Mouse (Mus musculus): ENCODE data around the gene Pld1.

Pld1 gene

DNA sequence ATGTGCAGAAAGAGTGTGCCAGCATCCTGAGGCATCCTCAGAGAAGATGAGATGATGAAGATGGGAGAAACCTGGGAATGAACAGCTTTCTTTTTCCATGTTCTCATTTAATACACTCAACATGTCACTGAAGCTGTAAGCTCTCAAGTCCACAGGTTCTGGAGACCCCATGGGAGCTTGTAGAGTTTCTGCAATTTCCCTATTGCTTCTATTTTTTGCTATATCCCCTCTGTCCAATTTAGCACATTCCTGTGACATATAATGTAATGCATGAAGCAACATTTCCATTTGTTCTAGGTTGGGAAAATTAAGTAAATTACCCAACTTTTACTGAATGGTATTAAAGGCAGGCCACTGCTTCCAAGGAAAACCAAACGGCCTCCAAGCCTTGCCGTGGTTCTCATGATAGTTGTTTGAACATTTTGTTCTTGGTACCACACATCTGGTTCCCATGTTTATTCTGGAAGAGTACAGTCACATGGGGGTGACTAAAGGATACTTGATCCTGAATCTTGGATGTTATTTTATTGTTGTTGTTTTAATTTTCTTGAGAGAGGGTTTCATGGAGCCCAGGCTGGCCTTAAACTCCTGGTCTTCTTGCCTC is 52.7 kb downstream of the Pld1 start:
- no peak for DNase-seq (ENCODE audit: inconsistent ontology term)

GRCm38 (mm10) chr3:27994175-27994990 is 55.9 kb downstream of the Pld1 start:
- DNase-seq (ENCODE audit: inconsistent ontology term) = no peak

DNA sequence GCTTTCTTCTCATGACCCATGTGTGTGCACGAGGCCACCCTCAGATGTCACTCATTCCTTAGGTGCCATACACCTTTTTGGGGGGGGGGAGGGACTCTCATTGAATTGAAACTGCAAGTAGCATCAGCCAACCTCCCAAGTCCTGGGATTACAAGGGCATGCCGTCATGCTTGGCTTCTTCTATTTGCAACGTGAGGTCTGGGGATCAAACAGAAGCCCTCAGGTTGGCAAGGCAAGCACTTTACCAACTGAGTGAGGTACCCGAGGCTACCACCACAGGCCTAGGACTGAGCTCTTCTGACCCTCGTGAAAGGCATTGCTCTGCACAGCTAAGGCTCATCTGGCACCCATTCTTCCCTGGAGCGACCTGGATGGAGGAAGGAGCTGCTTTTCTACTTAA is 65.8 kb downstream of the Pld1 start:
- no peak for DNase-seq (ENCODE audit: inconsistent ontology term)

DNA sequence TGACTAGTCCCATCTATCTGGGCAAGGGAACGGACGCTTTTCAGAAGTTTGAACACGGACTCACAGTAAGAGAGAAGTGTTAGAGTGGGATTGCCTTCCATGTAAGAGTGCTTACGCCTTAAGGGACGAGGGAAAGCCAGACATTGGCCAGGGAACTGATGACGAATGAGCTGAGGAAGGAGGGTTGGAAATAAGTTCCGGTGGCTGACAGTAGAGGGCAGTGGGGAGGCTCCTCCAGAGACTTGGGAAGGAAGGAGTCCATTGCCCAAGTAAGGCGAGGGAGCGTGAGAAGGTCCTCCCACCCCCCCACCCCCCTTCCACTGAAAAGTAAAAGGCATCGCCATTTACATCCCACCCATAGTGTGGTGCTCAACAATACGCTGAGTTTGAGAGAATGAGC is 69.2 kb downstream of the Pld1 start:
- no peak for DNase-seq (ENCODE audit: inconsistent ontology term)

DNA sequence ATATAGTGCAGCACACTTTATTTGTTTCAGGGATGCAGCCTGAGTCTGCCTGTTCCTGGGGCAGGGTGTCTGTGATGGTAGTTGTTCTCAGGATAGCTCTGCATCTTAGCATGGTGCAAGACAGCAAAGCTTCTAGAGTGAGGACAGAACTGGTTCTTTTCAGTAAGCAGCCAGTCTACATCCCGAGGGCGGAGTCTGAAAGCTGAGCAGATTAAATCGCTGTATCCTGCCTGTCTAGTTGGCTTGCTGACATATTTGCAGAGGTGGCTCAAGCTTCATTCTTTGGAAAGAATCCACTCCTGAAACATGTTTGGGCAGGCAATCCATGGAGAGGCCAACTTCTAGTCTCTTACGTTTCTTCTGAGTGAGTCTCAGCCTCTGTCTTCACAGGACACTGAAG is 69.9 kb downstream of the Pld1 start:
- DNase-seq (ENCODE audit: inconsistent ontology term) = no peak

DNA sequence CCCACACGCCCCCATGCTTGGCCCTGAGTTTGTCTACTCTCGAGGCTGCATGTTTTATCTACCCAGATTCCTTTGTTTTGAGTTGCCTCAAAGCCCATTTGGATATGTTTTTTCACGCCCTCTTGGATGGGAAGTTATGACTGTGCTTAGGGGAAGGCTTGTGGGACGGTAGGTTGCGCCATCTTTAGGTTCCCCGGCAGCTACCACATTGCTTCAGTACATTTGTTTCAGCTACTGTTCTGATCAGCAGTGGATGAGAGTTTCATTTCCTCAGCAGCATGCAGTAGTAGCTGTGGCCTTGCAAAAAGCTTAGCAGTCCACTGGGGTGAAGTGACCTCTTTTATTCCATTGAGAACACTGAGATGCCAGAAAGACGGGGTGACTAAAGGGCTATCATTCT is 73.7 kb downstream of the Pld1 start:
- DNase-seq (ENCODE audit: inconsistent ontology term) = no peak

GRCm38 (mm10) chr3:28013441-28013840 is 74.9 kb downstream of the Pld1 start:
- DNase-seq (ENCODE audit: inconsistent ontology term) = no peak

- no peak for DNase-seq (ENCODE audit: inconsistent ontology term)
Measured at GRCm38 (mm10) chr3:28017002-28017401, 78.5 kb downstream of the Pld1 start.

- no peak for DNase-seq (ENCODE audit: inconsistent ontology term)
Measured at GRCm38 (mm10) chr3:28019727-28020126, 81.2 kb downstream of the Pld1 start.

DNA sequence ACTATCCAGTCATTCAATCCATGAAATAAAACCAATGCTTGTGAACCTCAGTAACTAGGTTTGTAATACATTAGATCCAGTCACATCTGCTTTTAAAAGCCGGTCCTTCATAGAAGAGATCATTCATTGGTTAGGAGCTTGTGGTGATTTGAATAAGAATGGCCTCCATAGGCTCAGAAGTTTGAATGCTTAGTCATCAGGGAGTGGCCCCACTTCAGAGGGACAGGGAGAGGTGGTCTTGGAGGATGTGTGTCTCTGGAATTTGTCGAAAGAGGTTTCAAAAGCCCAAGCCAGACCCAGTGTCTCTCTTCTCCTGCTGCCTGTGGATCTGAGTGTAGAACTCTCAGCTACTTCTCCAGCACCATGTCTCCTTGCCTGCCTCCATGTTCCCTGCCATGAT is 81.9 kb downstream of the Pld1 start:
- no peak for DNase-seq (ENCODE audit: inconsistent ontology term)

DNA sequence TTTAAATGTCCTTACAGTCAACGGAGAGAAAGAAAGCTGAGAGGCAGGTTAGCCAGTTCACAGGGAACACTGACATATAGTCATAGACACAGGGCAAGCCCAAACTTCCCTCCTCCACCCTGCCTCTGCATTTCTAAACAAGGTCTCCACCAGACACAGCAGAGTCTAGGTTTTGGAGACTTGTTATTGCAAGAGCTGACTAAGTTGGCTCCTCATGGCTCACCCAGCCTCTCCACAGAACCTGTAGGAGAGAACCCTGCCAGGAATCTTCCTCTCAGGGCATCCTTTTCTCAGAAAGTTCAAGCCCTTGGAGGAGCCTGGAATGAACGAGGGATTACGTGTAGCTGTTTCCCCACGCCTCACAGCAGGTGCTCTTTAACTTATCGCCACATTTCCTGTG is 83.7 kb downstream of the Pld1 start:
- DNase-seq (ENCODE audit: inconsistent ontology term) = no peak

DNA sequence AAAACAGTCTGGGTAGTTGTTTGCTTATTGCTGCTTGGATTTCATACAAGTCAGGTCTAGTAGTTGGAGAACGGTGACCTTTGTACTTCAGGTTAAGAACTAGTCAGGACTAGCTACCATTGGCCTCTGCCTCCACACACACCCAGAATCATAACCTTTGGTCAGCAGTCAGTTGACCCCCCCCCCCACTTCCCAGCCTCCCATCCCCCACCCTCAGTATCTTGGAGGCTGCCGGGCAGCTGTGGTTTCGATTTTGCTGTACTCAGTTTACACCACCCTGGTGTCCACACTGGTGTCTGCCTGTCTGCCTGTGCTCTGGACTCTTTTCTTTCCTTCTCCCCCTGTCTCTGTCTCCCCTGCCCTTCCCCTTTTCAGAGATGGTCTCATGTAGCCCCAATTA is 88.4 kb downstream of the Pld1 start:
- no peak for DNase-seq (ENCODE audit: inconsistent ontology term)

GRCm38 (mm10) chr3:28028456-28028855 is 90.0 kb downstream of the Pld1 start:
- DNase-seq (ENCODE audit: inconsistent ontology term) = no peak

GRCm38 (mm10) chr3:28030860-28031259 is 92.4 kb downstream of the Pld1 start:
- no peak for DNase-seq (ENCODE audit: inconsistent ontology term)

GRCm38 (mm10) chr3:28031643-28032243 is 93.2 kb downstream of the Pld1 start:
- DNase-seq (ENCODE audit: inconsistent ontology term) = no peak

GRCm38 (mm10) chr3:28033898-28034297 is 95.4 kb downstream of the Pld1 start:
- no peak for DNase-seq (ENCODE audit: inconsistent ontology term)

DNA sequence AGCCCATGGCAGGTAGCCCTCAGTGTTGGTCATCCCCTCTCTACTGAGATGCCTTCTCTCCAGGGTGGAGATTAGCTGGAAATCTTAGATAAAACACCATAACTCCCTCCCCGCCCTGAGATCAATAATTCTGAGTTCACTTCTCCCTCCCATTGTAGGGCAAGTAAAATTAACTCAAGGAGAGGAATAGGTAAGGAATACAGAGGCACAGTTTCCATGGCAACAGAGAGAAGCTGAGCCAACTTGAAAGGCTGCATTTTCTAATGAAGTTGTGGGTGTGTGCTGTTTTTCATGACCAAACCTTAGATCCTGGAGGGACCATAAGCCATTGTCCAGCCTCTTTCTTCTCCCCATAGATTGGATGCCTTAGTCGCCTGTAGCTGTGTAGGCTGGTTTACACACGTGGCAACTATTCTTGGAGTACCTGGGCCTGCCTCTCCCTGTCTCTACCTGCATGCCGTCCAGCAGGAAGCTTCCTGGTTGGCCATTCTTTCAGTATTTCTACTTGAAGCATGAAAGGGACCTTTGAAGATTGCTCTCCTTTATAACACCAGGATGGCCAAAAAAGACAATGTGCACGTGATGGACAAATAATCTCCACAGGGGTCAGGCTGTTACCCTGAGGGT is 96.3 kb downstream of the Pld1 start:
- no peak for DNase-seq (ENCODE audit: inconsistent ontology term)

DNA sequence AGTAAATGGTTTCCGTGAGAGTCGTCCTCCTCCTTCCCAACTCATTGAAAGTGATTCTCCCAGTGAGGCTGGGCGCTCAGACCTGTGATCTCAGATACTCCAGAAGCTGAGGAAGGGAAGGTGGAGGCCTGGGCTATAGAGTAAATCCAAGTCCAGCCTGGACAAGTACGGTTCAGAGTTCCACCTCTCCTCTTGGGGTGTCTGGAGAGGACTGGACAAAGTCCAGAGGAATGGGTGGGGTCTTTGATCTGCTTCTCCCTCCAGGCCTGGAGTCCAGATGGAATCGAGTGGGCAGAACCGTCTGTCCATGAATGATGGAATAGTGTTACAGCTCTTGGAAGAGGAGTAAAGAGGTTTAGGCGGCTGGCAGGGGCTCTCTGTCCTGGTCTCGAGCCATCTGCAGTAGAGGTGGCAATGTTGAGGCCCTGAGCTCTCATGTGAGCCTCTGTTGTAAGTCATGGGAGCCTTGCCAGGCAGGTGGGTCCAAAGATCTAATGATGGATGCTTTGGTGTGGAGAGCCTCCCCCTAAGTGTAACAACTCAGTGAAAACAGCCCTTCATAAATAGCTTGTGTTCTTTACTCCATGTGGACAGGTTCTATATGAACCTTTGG is 98.9 kb downstream of the Pld1 start:
- no peak for DNase-seq (ENCODE audit: inconsistent ontology term)

- DNase-seq (ENCODE audit: inconsistent ontology term) = no peak
Measured at GRCm38 (mm10) chr3:28038106-28038505, 99.6 kb downstream of the Pld1 start.

- no peak for DNase-seq (ENCODE audit: inconsistent ontology term)
Measured at GRCm38 (mm10) chr3:28039760-28040159, 101.3 kb downstream of the Pld1 start.

DNA sequence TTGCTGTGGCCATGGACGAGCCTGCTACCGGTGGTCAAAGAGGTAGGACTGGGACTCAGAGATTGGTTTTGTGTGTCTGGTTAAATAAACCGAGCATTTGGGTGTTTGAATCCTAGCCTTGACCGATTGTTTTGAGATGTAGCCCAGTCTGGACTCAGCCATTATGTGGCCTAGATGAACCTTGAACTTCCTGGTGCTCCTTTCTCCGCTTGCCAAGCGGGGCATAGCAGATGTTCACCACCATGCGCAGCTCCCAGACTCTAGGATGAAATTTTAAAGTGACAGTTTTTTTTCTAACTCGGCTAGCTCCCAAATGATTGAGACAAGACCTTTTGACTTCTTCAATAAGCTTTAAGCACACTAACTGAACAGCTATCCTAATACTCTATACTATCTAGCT is 102.7 kb downstream of the Pld1 start:
- DNase-seq (ENCODE audit: inconsistent ontology term) = no peak

GRCm38 (mm10) chr3:28042366-28042765 is 103.9 kb downstream of the Pld1 start:
- DNase-seq (ENCODE audit: inconsistent ontology term) = no peak

Data from Muller cell, postnatal 12 days (primary cell).